Mouse (Mus musculus): ENCODE results near the gene Tex2. TPM values are rescaled to one million over a fixed set of nuclear protein-coding genes. Genes with fewer than 3 reads are reported as not detected.
A peak's percentile ranks its signal among the peaks of the same experiment; 100 is the strongest.
"Not testable (repeated sequence)": the region's sequence is repeated elsewhere in the genome, so short reads cannot be mapped to it uniquely, and the experiment has no call there.

The Tex2 gene
- 31.3 and 32.1 TPM in 2 replicates for polyA plus RNA-seq (2015; fragmentation: Nextera tagmentation; extraction: Ambion mirVana)

DNA sequence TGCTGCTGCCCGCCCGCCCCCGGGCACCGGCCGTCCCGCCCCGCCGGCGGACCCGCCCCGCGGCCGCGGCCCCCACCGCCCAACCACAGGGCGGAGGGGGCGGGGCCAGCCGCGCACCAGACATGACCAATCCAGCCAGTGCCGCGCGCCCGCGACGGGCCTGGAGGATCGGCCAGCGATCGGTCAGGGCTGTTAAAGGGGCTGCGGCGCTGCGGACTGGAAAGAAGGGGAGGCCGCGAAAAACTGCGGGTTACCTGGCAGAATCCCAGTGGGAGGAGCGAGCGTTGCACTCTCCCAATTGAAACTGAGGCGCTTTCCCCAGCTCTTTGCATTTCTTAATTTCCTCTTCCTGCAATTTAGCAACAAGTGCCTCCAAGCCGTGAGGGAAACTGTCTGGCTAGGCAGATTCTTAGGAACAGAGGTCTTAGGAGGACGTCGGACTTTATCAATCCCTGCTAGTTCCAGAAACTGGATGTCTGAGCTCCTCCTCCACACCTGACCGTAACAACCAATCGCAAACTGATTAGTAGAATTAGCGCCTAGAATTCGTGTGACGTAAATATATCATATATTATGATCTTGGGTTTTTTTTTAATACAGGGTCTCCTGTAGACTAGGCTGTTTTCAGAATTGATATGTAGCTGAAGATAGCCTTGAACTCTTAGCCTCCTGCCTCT is at the start of gene Tex2:
Tex2 (minus strand) TSS at position 463 of the 677 bp plus-strand sequence.
- Histone ChIP-seq H3K9me3 (no peaks in the 10 kb centered on the region), H3K4me3 (peak within 1 kb of the TSS; percentile 86), H3K4me1 (peaks cover 18% of the 10 kb centered on the region), H3K27ac (peak within 1 kb of the TSS; percentile 80), H3K9ac (peak within 1 kb of the TSS; percentile 76), H3K36me3 (replicated peaks) (no peaks in the 10 kb centered on the region), H3K4me2 (peak within 1 kb of the TSS; percentile 87), H3K27me3 (replicated peaks) (no peaks in the 10 kb centered on the region)
- under 1% methylated on average over 34 of the region's 45 CpGs for WGBS
- peak; percentile 98 for ATAC-seq (replicated peaks)

DNA sequence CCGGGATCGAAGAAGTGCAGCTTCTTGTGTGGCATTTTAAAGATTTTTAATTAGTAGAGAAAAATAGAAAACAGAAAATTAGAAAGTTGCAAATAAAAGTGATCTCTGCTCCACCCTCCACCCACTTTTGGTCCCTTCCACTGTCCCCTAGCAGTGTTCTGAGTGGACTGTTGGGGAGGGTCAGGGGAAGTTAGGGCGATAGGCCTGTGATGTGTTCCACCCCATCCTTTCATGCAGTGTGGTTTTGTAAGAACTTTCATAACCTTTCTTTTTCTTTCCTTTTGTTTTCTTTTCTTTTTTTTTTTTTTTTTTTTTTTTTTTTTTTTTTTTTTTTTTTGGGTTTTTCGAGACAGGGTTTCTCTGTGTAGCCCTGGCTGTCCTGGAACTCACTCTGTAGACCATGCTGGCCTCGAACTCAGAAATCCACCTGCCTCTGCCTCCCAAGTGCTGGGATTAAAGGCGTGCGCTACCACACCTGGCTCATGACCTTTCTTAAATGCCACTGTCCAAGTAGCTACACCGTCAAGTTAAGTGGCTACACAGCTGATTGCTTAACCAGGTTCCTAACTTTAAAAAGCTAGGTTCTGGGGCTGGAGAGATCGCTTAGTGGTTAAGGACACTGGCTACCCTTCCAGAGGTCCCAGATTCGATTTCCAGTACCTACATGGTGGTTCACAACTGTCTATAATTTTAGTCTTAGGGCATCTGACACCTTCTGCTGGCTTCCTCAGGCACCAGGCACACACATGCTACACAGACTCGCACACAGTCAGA is 49.6 kb upstream of the Tex2 start:
- no peaks in the 10 kb centered on the region for H3K36me3 ChIP-seq (replicated peaks)
- no peak overlapping the region for H3K4me2 ChIP-seq
- H3K4me3 ChIP-seq, result no peak overlapping the region
- WGBS, result 90% methylated on average over 10 of the region's 11 CpGs
- no peaks in the 10 kb centered on the region for H3K9me3 ChIP-seq
- H3K27me3 ChIP-seq (replicated peaks), result no peaks in the 10 kb centered on the region
- no peak overlapping the region for H3K9ac ChIP-seq
- peaks cover 17% of the 10 kb centered on the region; the same call in 1 of the 2 replicates for H3K4me1 ChIP-seq
- no peak for ATAC-seq (replicated peaks)
- no peak overlapping the region for H3K27ac ChIP-seq

DNA sequence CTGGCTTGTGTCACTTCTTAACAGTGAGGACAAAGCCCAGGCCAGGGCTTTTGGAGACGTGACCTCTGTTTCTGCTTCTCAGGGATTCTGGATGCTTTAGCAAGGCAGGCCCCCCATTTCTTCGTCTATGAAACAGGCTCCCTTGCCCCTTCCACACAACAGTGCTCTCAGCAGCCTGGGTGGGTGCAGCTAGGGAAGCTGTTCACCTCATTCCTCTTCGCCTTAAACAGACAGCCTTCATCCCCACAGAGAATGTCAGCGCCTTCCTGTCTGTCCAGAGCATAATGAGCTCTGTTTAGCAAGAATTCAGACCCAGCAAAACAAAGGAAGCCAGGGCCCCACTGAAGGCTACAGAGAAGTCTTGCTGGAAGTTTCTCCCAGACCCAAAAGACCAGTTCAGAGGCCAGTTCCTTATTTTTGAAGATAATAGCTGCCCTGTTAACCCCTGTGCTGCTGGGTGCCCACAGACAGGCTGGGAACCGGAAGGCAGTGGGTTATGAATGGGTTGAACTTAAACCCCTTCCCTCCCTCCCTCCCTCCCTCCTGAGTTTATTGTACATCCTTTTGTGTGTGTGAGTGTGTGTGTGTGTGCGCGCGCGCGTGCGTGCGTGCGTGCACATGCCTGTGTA is 47.3 kb upstream of the Tex2 start:
- H3K27me3 ChIP-seq (replicated peaks), result no peaks in the 10 kb centered on the region
- WGBS, result 58% methylated on average over 13 of the region's 13 CpGs
- no peak overlapping the region for H3K4me3 ChIP-seq
- no peaks in the 10 kb centered on the region for H3K9me3 ChIP-seq
- H3K27ac ChIP-seq, result no peak overlapping the region
- no peaks in the 10 kb centered on the region for H3K36me3 ChIP-seq (replicated peaks)
- peaks cover 18% of the 10 kb centered on the region; the same call in 1 of the 2 replicates for H3K4me1 ChIP-seq
- no peak overlapping the region for H3K4me2 ChIP-seq
- ATAC-seq (replicated peaks), result no peak
- no peak overlapping the region for H3K9ac ChIP-seq

DNA sequence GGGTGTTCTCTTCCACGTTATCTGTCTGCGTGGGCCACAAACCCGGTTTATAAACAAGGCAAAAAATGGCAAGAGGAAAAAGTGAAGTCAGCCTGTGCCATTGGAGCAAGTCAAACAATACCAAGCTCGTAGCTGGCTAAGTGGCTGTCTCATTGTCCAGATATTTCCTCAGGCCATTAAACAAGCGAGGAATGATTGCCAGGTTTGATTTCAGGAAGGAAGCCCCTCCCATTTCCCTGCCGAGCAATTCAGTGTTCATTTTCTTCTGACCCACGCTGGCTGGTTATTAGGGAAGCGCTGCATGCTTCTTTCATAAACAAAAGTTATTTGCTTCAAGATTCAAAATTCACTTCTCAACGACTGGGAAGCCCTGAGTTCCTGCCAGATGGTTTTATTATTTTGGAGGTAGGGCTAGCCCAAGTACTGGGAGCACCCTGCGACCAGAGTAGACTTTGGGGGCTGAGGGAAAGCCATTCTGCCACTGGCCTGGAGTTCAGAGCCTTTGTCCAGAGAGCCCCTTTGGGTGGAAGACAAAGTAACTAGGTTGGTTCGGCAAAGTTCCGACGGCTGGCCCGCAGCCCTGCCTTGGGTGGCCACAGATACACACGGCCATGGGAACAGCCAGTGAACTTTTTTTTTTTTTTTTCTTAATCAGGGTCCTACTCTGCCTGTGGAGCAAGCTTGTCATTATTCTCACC is 46.5 kb upstream of the Tex2 start:
- Histone ChIP-seq H3K4me2 (no peak overlapping the region), H3K27ac (no peak overlapping the region), H3K4me1 (peaks cover 18% of the 10 kb centered on the region; the same call in 1 of the 2 replicates), H3K27me3 (replicated peaks) (no peaks in the 10 kb centered on the region), H3K36me3 (replicated peaks) (no peaks in the 10 kb centered on the region), H3K9me3 (no peaks in the 10 kb centered on the region), H3K9ac (no peak overlapping the region), H3K4me3 (no peak overlapping the region)
- WGBS, result 52% methylated on average over 15 of the region's 15 CpGs
- ATAC-seq (replicated peaks), result no peak

DNA sequence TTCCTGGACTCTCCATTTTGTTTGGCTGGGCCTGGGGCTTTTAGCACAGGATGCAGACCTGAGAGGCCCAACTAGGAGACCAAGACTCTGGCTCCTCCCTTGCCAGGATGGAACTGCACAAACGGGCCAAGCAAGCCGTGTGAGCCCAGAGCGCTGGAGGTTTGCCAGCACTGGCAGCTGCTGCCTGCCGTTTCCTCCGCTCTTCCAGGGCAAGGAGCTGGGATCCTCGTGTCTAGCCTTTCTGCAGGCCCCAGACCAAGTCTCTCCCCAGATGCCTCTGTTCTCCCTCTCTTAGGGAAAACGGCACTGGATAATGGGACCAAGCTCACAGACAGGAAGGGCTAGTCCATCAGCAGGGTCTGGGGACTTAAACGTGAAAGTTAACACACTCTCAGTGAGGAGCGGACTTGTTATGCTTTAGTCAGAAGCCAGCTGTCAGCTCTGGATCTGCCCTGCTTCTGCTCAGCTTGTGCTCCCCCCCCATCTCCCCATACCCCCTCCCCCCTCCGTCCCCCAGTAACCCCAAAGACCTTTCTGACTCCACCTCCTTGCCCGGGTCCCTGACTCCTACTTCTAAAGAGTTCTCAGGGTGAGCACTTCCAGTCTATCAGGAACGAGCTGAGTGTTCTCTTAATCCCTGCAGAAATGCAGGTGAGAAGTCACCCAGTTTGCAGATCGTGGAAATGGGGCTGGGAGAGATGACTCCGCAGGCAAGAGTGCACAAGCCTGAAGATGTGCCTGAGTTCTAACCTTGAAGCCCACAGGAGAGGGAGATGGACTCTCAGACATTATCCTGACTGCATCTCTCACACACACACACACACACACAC is 45.0 kb upstream of the Tex2 start:
- ATAC-seq (replicated peaks), result peak; percentile 60; the same call in 1 of the 2 replicates
- 22% methylated on average over 14 of the region's 14 CpGs for WGBS
- H3K4me2 ChIP-seq, result no peak overlapping the region; the same call in 1 of the 2 replicates

DNA sequence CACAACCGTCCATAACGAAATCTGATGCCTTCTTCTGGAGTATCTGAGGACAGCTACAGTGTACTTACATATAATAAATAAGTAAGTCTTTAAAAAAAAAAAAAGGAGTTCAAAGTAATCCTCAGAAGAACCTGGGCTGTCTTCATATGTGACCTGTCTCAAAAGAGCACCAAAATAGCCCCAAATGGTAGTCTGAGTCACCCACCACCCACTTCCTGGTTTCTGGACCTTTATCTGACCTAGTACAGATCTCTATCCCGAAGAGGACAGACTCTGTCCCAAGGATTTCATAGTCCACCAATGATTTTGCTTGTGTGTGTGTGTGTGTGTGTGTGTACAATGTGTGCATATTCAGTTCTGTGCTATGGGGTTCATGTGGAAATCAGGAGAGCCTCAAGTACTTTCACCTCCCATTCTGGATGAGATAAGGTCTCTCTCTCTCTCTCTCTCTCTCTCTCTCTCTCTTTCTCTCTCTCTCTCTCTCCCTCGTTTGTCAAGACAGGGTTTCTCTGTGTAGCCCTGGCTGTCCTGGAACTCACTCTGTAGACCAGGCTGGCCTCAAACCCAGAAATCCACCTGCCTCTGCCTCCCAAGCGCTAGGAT is 43.8 kb upstream of the Tex2 start:
- H3K9ac ChIP-seq; H3K27ac ChIP-seq; H3K36me3 ChIP-seq (replicated peaks); H3K4me2 ChIP-seq; H3K4me3 ChIP-seq; ATAC-seq (replicated peaks); H3K27me3 ChIP-seq (replicated peaks); H3K9me3 ChIP-seq: not testable (repeated sequence)
- 90% methylated on average over 5 of the region's 5 CpGs for WGBS
- peaks cover 18% of the 10 kb centered on the region; the same call in 1 of the 2 replicates for H3K4me1 ChIP-seq

More for the DNA sequence above, 45.0 kb upstream of the Tex2 start:
- Histone ChIP-seq H3K36me3 (replicated peaks) (no peaks in the 10 kb centered on the region), H3K9me3 (no peaks in the 10 kb centered on the region), H3K4me1 (peaks cover 18% of the 10 kb centered on the region; the same call in 1 of the 2 replicates), H3K4me3 (no peak overlapping the region), H3K27me3 (replicated peaks) (no peaks in the 10 kb centered on the region), H3K9ac (no peak overlapping the region), H3K27ac (peak overlapping the region; percentile 74)

DNA sequence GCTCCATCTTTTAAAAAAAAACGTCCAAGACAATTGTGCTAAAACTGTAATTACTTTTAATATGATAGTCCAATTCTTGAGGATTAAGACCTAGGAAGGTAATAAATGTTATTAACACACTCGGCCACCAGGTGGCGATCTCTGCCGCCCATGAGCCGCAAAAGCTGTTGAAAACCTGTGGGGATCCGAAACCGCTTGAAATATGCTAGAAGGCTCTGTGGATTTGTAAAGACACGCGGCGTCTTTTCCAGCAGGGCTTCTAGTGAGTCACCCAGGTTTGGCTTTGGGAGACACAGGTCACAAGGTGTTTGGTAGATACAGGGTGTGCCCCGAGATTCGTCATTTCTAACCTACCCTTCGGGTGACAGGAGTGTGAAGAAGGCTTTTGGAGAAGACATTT is 35.1 kb upstream of the Tex2 start:
- Histone ChIP-seq H3K9ac (no peak overlapping the region), H3K4me2 (no peak overlapping the region), H3K27me3 (replicated peaks) (no peaks in the 10 kb centered on the region), H3K27ac (no peak overlapping the region), H3K36me3 (replicated peaks) (no peaks in the 10 kb centered on the region), H3K4me3 (no peak overlapping the region), H3K9me3 (no peaks in the 10 kb centered on the region), H3K4me1 (no peaks in the 10 kb centered on the region)
- 25% methylated on average over 13 of the region's 13 CpGs for WGBS
- no peak for ATAC-seq (replicated peaks)

DNA sequence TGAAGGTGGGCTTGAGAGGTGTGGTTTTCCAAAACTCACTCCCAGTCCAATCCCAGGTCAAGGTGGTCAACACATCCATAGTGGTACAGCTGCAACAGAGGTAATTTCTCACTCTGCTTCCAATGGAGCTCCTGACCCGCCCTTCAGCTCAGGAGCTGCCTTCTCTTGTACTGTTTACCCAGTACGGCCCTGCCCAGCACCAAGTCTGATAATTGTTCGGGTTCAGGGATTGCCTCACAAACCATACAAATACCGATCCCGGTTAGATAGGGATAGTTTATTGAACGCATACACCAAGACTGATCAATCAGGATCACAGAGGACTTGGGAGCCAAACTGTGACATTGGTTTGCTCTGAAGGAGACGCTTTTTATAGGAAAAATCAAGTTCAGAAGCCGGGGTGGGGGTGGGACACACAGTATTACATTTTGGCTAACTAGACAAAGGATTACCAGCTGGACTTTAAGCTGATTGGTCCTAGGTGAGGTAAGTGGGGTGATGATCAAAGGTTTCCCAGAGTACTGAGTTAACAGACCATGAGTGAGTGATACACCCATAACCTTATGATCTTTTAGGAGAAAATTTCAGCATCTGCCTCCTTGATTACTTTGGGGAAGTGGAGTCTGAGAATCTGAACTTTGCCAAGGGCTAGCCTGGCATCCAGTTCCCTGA is 29.9 kb upstream of the Tex2 start:
- Histone ChIP-seq H3K9me3 (no peaks in the 10 kb centered on the region), H3K4me3 (no peak overlapping the region), H3K27me3 (replicated peaks) (no peaks in the 10 kb centered on the region), H3K4me1 (peaks cover 11% of the 10 kb centered on the region), H3K4me2 (no peak overlapping the region), H3K9ac (no peak overlapping the region), H3K27ac (no peak overlapping the region), H3K36me3 (replicated peaks) (no peaks in the 10 kb centered on the region)
- 78% methylated on average over 8 of the region's 8 CpGs for WGBS
- no peak for ATAC-seq (replicated peaks)

DNA sequence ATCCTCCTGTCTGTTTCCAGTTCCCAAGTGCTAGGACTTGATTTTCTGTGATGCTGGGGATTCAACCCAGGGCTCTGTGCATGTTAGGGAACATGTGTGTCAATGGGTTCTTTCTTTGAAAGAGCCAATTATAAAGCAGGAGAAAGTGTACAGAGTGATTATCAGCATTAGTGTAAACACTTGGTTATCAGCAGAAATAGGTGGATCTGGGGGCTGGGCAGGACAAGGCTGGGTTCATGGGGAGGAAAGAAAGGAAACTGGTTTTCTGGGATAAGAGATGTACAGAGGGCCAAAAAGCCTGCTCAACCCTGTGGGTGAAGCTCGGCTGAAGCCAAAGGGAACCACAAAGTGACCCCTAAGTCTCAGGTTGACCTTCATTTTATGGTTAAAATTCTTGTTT is 28.4 kb upstream of the Tex2 start:
- Histone ChIP-seq H3K27me3 (replicated peaks) (no peaks in the 10 kb centered on the region), H3K4me1 (peaks cover 11% of the 10 kb centered on the region), H3K9me3 (no peaks in the 10 kb centered on the region), H3K36me3 (replicated peaks) (no peaks in the 10 kb centered on the region), H3K4me2 (no peak overlapping the region), H3K4me3 (no peak overlapping the region), H3K9ac (no peak overlapping the region), H3K27ac (no peak overlapping the region)
- ATAC-seq (replicated peaks), result no peak
- 84% methylated on average over 1 of the region's 1 CpGs for WGBS

DNA sequence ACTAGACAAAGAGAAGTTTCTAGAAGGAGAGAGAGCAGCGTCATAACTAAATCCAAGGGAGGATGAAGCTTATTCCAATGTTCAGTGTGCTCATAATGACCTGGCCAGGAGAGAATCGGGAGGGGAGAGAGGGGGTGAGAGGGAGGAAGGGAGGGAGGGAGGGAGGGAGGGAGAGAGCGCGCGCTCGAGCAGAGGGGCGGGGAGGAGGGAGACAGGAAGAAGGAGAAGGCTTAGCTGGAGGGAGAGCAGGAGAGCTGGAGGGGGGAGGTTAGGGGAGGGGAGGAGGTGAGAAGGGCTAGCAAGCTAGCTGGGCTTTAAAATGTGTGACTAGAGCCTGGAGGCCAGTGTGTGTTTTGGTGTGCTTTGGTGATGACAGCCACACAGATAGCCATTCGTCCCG is 26.8 kb upstream of the Tex2 start:
- Histone ChIP-seq H3K9ac (no peak overlapping the region), H3K4me3 (no peak overlapping the region), H3K27me3 (replicated peaks) (no peaks in the 10 kb centered on the region), H3K27ac (no peak overlapping the region), H3K9me3 (no peaks in the 10 kb centered on the region), H3K36me3 (replicated peaks) (no peaks in the 10 kb centered on the region), H3K4me1 (peaks cover 11% of the 10 kb centered on the region), H3K4me2 (no peak overlapping the region)
- no peak for ATAC-seq (replicated peaks)
- 20% methylated on average over 9 of the region's 9 CpGs for WGBS

DNA sequence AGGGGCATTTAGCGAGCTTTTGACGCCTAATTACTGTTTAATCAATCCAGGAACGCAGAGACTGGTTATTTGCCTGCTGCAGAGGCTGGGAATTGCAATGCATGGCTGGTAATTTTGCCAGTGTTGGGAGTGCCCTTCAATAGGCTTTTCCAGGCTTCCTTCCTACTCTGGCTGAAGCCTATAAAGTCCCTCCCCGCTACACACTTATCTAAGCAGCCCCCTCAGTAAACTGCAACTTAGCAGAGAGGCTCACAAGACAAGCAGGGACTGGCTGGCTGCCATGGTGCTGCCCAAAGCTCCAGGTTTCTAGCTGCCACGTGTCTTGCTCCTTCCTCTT is 26.1 kb upstream of the Tex2 start:
- H3K36me3 ChIP-seq (replicated peaks), result no peaks in the 10 kb centered on the region
- no peak overlapping the region for H3K9ac ChIP-seq
- ATAC-seq (replicated peaks), result no peak
- no peak overlapping the region for H3K27ac ChIP-seq
- 22% methylated on average over 5 of the region's 5 CpGs for WGBS
- no peaks in the 10 kb centered on the region for H3K9me3 ChIP-seq
- H3K4me2 ChIP-seq, result no peak overlapping the region
- no peaks in the 10 kb centered on the region for H3K27me3 ChIP-seq (replicated peaks)
- peaks cover 11% of the 10 kb centered on the region for H3K4me1 ChIP-seq
- no peak overlapping the region for H3K4me3 ChIP-seq
